Mouse (Mus musculus): ENCODE results near the gene Znfx1.

DNA sequence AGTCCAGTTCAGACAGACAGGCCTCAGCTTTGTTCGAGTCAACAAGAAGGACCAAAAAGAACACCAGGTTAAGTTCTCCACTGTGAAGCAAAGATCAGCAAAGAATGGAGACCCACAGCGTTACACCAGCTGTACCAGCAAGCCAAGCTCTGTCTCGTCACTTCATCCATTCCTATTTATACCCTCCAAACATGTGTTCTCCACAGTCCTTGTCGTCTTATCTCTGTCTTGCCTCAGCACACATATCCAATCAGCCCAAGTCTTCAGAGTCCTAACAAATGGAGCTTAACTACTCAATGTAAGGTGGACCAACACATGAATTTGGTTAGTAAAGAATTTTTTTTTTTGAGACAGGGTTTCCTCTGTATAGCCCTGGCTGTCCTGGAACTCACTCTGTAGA, 53.3 kb downstream of the Znfx1 start:
- TF ChIP-seq CTCF (IDR thresholded peaks at IDR 0.05; ENCODE audit: borderline replicate concordance, extremely low read depth, insufficient read depth, insufficient read length), result no peak
- no peak for TF ChIP-seq POLR2A (IDR thresholded peaks at IDR 0.05; ENCODE audit: borderline replicate concordance, extremely low read depth, insufficient read depth, insufficient read length, poor library complexity, severe bottlenecking)

Measured in brain, embryonic 14.5 days (tissue).